Mouse (Mus musculus) bone marrow, adult 2 months (tissue): Measurements from ENCODE around the gene 1700012P22Rik.

Experiments
- CTCF ChIP-seq: fragments of 200-500 bp; IDR thresholded peaks from 2 replicates; pipeline ENCODE4 v1.5.1; 2011; ENCODE audit warnings: low read length, control low read depth; ENCODE audit not compliant: control insufficient read depth, insufficient read depth
- POLR2A ChIP-seq: fragments of 200-500 bp; IDR thresholded peaks from 2 replicates; pipeline ENCODE4 v1.6.1; 2011; ENCODE audit warnings: low read depth, mild to moderate bottlenecking, control low read depth, low read length, borderline replicate concordance; ENCODE audit not compliant: control insufficient read depth

GRCm38 (mm10) chr4:144396316-144396715, 42.3 kb downstream of the 1700012P22Rik start:
- TF ChIP-seq POLR2A (no peak), CTCF (no peak)
